Mouse (Mus musculus) megakaryocyte, embryonic 14.5 days (primary cell): ENCODE data around the gene Clint1.

Experiments
- FLI1 ChIP-seq: IDR thresholded peaks from 2 replicates; pipeline ENCODE4 v1.6.1; 2012; ENCODE audit warnings: low read length, inconsistent platforms, mixed read lengths
- GATA1 ChIP-seq: IDR thresholded peaks from 3 replicates; pipeline ENCODE4 v1.6.1; 2012; ENCODE audit warnings: mixed read lengths, low read length, inconsistent platforms, borderline replicate concordance

- TF ChIP-seq FLI1 (no peak), GATA1 (no peak)
Observed at GRCm38 (mm10) chr11:45908894-45909293, 57.0 kb downstream of the Clint1 start.
